Mouse (Mus musculus): ENCODE measurements around the gene Tmem116. TPM values are rescaled to one million over a fixed set of nuclear protein-coding genes. Genes with fewer than 3 reads are reported as not detected.

Tmem116 gene
- polyA plus RNA-seq, 1 experiment from 2014 or later = 4.5 TPM

- Histone ChIP-seq H3K36me3 (ENCODE audit: control insufficient read depth, insufficient read depth, low read length) (peaks cover 5% of the 10 kb centered on the region; the same call in 1 of the 2 replicates), H3K4me3 (ENCODE audit: low read depth, low read length) (no peak overlapping the region), H3K27me3 (ENCODE audit: control insufficient read depth, insufficient read depth, low read length) (no peaks in the 10 kb centered on the region), H3K27ac (replicated peaks) (no peak overlapping the region), H3K9ac (ENCODE audit: low read length) (no peak overlapping the region), H3K9me3 (ENCODE audit: control insufficient read depth, low read length) (no peaks in the 10 kb centered on the region), H3K4me2 (replicated peaks; ENCODE audit: low read depth) (no peak overlapping the region), H3K4me1 (replicated peaks; ENCODE audit: control insufficient read depth, insufficient read depth) (0 out of 2 replicates have a peak, but pooled peaks cover 2% of the 10 kb centered on the region)
- 74% methylated on average over 7 of the region's 7 CpGs for WGBS
- ATAC-seq (ENCODE audit: low FRiP score, low TSS enrichment) (no peak), DNase-seq (ENCODE audit: low spot score) (no peak)
- peak; percentile 51 for TF ChIP-seq CTCF (IDR thresholded peaks at IDR 0.05; ENCODE audit: low read depth)
- TF ChIP-seq EP300 (optimal IDR thresholded peaks at IDR 0.05) = no peak
These were observed 89.5 kb downstream of the Tmem116 start for GRCm38 (mm10) chr5:121541235-121541634.

- Histone ChIP-seq H3K36me3 (ENCODE audit: control insufficient read depth, insufficient read depth, low read length) (no peaks in the 10 kb centered on the region), H3K4me3 (ENCODE audit: low read depth, low read length) (no peak overlapping the region), H3K9ac (ENCODE audit: low read length) (no peak overlapping the region), H3K27me3 (ENCODE audit: control insufficient read depth, insufficient read depth, low read length) (no peaks in the 10 kb centered on the region), H3K4me2 (replicated peaks; ENCODE audit: low read depth) (no peak overlapping the region), H3K9me3 (ENCODE audit: control insufficient read depth, low read length) (no peaks in the 10 kb centered on the region), H3K4me1 (replicated peaks; ENCODE audit: control insufficient read depth, insufficient read depth) (0 out of 2 replicates have a peak, but pooled peaks cover 2% of the 10 kb centered on the region), H3K27ac (replicated peaks) (no peak overlapping the region)
- 75% methylated on average over 3 of the region's 3 CpGs for WGBS
- ATAC-seq (ENCODE audit: low FRiP score, low TSS enrichment) (no peak), DNase-seq (ENCODE audit: low spot score) (no peak)
- TF ChIP-seq EP300 (optimal IDR thresholded peaks at IDR 0.05) (no peak), CTCF (IDR thresholded peaks at IDR 0.05; ENCODE audit: low read depth) (no peak)
These were observed 91.7 kb downstream of the Tmem116 start for GRCm38 (mm10) chr5:121543370-121543769.

- H3K4me1 ChIP-seq (replicated peaks; ENCODE audit: control insufficient read depth, insufficient read depth) = 0 out of 2 replicates have a peak, but pooled peaks cover 2% of the 10 kb centered on the region
- under 1% methylated on average over 61 of the region's 97 CpGs for WGBS
- H3K27me3 ChIP-seq (ENCODE audit: control insufficient read depth, insufficient read depth, low read length) = no peaks in the 10 kb centered on the region
- peak within 1 kb of the TSS; percentile 88 for H3K4me2 ChIP-seq (replicated peaks; ENCODE audit: low read depth)
- H3K9ac ChIP-seq (ENCODE audit: low read length) = peak within 1 kb of the TSS; percentile 98
- H3K4me3 ChIP-seq (ENCODE audit: low read depth, low read length) = peak within 1 kb of the TSS; percentile 93
- H3K9me3 ChIP-seq (ENCODE audit: control insufficient read depth, low read length) = no peaks in the 10 kb centered on the region
- TF ChIP-seq EP300 (optimal IDR thresholded peaks at IDR 0.05) = no peak
- no peak for TF ChIP-seq CTCF (IDR thresholded peaks at IDR 0.05; ENCODE audit: low read depth)
- no peaks in the 10 kb centered on the region for H3K36me3 ChIP-seq (ENCODE audit: control insufficient read depth, insufficient read depth, low read length)
- ATAC-seq (ENCODE audit: low FRiP score, low TSS enrichment) (peak; percentile 73), DNase-seq (ENCODE audit: low spot score) (peak; percentile 68)
- H3K27ac ChIP-seq (replicated peaks) = peak within 1 kb of the TSS; percentile 95
These were observed 93.5 kb downstream of the Tmem116 start, which contains the start of the genes Adam1a and Gm42878 for GRCm38 (mm10) chr5:121544910-121545792. TSS of gene Adam1a (minus strand) at chr5:121545482. TSS of gene Gm42878 (minus strand) at chr5:121545482.

DNA sequence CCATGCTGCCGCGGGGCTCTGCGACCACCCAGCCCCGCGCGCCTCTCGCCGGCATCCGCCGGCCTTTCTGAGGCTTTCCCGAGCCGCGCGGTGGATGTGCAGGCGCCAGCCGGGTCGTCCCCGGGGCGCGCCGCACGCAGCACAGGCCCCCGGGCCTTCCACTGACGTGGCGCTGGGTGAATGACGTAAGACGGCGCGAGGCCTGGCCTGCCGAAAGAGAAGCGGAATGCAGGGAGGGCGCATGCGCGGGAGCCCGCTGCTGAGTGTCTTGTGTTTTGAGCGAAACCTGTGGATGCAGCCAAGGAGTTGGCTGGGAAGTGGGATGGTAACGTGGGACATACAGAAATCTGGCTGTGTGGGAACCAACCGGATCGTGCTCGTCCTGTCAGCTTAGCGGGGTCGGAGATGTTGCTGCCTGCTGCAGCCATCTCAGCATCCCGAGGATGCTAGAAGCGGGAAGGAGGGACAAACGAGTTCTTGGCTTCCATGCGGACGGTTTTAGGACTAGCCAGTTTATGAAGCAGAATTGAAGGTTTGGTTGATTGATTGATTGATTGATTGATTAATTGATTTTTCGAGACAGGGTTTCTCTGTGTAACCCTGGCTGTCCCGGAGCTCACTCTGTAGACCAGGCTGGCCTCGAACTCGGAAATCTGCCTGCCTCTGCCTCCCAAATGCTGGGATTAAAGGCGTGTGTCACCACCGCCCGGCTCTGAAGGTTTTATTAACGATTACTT lies 94.3 kb downstream of the Tmem116 start, which contains the start of gene Mapkapk5:
Gene Mapkapk5, minus strand, starts transcription at position 113 of the 737 bp plus-strand sequence.
- Histone ChIP-seq H3K9ac (ENCODE audit: low read length) (peak within 1 kb of the TSS; percentile 98), H3K36me3 (ENCODE audit: control insufficient read depth, insufficient read depth, low read length) (no peaks in the 10 kb centered on the region), H3K27me3 (ENCODE audit: control insufficient read depth, insufficient read depth, low read length) (no peaks in the 10 kb centered on the region), H3K27ac (replicated peaks) (peak within 1 kb of the TSS; percentile 95), H3K9me3 (ENCODE audit: control insufficient read depth, low read length) (no peaks in the 10 kb centered on the region), H3K4me1 (replicated peaks; ENCODE audit: control insufficient read depth, insufficient read depth) (0 out of 2 replicates have a peak, but pooled peaks cover 2% of the 10 kb centered on the region), H3K4me2 (replicated peaks; ENCODE audit: low read depth) (peak within 1 kb of the TSS; percentile 88), H3K4me3 (ENCODE audit: low read depth, low read length) (peak within 1 kb of the TSS; percentile 93)
- peak; percentile 96 for DNase-seq (ENCODE audit: low spot score)
- ATAC-seq (ENCODE audit: low FRiP score, low TSS enrichment) = peak; percentile 94
- 2% methylated on average over 55 of the region's 55 CpGs for WGBS
- TF ChIP-seq EP300 (optimal IDR thresholded peaks at IDR 0.05) (peak; percentile 24), CTCF (IDR thresholded peaks at IDR 0.05; ENCODE audit: low read depth) (no peak)

GRCm38 (mm10) chr5:121546530-121546895 lies 94.8 kb downstream of the Tmem116 start:
- H3K4me2 ChIP-seq (replicated peaks; ENCODE audit: low read depth) = peak overlapping the region; percentile 88
- TF ChIP-seq EP300 (optimal IDR thresholded peaks at IDR 0.05) = no peak
- peak; percentile 83 for TF ChIP-seq CTCF (IDR thresholded peaks at IDR 0.05; ENCODE audit: low read depth)
- peak overlapping the region; percentile 95; the same call in 1 of the 2 replicates for H3K27ac ChIP-seq (replicated peaks)
- 16% methylated on average over 6 of the region's 6 CpGs for WGBS
- H3K27me3 ChIP-seq (ENCODE audit: control insufficient read depth, insufficient read depth, low read length) = no peaks in the 10 kb centered on the region
- H3K4me1 ChIP-seq (replicated peaks; ENCODE audit: control insufficient read depth, insufficient read depth) = 0 out of 2 replicates have a peak, but pooled peaks cover 2% of the 10 kb centered on the region
- H3K9ac ChIP-seq (ENCODE audit: low read length) = peak overlapping the region; percentile 98
- no peaks in the 10 kb centered on the region for H3K9me3 ChIP-seq (ENCODE audit: control insufficient read depth, low read length)
- no peaks in the 10 kb centered on the region for H3K36me3 ChIP-seq (ENCODE audit: control insufficient read depth, insufficient read depth, low read length)
- peak overlapping the region; percentile 93 for H3K4me3 ChIP-seq (ENCODE audit: low read depth, low read length)
- peak; percentile 55 for ATAC-seq (ENCODE audit: low FRiP score, low TSS enrichment)
- DNase-seq (ENCODE audit: low spot score) = peak; percentile 69
